Mouse (Mus musculus): ENCODE data around the gene 1600002K03Rik. TPM values are rescaled to one million over a fixed set of nuclear protein-coding genes. Genes with fewer than 3 reads are reported as not detected.

Gene 1600002K03Rik
- 11.8 and 12.1 TPM in 2 replicates for polyA plus RNA-seq (2012; rRNA removed; ENCODE audit: low replicate concordance)

DNA sequence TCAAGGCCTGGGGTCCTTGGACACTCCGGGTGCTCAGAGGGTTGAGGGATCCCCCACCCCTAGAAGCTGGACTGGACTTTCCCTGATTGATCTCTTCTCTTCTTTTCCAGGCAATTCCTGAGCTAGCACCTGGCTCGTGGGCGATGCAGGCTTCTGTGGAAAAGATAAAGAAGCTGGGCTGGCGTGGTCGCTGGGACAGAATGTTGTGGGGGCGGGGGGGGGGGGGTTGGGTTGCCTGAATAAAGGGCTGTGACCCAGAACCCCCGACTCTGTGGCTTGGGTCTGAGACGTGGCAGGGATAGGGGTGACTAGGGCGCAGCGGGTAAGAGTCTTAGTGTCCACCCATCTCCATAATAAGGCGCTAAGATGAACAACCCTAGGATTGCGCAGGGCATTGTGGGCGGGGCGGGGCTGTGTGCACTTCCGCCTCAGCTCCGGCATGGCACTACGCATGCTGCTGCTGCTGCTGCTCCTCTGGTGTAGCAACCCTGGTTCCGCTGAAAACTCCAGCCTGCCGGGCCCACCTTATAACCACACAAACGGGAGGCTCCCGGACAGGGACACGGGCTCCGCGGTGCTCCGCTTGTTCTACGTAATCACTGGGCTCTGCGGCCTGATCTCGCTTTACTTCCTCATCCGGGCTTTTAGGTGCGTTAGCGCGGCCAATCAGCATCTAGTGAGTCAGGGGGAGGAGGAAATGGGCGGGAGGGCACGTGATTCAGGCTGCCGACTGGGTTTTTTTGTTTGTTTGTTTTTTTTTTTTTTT is at the start of gene 1600002K03Rik:
Gene 1600002K03Rik (plus strand): TSS at position 418 of the 766 bp plus-strand sequence.

DNA sequence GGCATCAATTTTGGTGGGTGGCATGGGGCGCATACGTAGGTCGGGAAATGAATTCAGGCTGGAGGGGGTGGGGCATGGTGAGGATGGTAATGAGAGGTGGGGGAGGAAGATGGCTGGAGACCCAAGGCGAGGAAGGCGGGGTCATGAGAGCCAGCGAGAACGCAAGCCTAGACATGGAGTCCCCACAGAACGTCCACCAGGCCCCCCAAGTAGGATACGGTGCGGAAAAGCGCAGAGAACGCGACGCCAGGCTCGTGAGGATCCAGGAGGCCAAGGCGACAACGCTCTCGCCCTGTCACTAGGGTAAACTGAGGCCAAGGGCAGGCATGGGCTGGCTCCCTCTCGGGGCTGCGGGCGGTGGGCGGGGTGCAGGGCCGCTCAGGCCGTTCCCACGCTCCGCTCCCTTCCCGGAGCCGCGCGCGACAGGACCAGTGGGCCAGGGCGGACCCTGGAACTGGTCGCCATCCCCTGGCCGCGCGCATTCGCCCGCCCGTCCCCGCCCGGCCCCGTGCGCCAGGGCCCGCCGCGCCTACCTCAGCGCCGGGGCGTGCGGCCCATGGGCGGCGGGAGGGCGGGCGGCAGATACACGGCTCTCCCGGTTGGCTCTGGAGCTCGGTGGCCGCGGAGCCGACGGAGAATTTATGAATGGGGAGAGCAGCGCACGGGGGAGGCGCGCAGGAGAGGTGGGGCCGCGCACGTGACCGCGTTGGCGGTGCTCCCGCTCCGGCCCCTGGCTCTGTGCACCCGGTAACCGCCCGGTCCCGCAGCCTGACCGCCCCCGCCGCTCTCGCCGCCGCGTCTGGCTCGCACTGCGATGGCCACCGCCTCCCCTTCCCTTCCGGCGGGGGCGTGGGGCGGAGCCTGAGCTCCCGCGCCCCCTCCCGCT is 33.9 kb upstream of the 1600002K03Rik start, which contains the start of gene Atp5d:
Gene Atp5d (plus strand): TSS at position 80 of the 886 bp plus-strand sequence.

GRCm38 (mm10) chr10:80140666-80141035 is 32.1 kb upstream of the 1600002K03Rik start, which contains the start of gene Cbarp:
Gene Cbarp (minus strand): TSS chr10:80140835.

DNA sequence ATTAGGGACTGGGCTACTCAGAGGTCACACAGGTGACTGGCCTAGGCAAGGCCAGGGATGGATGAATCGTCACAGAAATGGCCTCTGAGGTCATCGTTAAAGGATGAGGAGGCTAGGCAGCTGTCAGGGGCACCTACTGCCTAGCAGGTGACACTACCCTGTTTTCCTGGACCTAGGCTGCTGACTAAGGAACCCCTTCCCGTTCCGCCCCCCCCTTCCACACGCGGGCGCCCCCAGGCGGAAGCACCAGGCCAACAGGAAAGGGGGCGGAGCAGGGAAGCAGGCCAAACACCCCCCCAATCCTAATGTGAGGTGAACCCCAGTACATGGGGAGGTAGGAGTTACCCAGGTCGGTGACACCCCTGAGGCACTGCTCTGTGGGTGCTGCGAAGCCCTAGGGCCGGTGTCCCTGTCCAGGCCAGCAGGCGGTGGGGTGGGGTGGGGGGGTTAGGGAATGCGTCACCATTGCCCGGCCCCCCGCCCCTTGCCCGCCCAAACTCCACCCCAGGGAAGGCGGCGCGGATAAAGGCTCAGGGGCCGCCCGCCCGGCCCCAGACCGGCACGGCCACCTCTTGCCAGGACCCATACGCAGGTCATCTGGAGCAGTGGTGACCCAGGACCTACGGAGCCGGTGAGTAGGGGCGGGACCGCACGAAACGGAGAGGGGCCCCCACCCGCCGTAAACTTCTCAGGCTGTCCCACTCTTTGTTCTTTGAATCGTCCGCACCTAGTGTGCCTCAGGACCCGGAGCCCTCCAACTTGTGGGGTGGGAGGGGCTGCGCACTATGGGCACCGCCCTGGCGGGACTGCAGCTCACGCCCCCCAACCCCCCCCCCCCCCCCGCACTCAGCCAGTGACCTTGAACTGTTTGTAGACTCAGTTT is 24.8 kb upstream of the 1600002K03Rik start, which contains the start of gene Midn:
Gene Midn (plus strand): TSS at position 554 of the 883 bp plus-strand sequence.

DNA sequence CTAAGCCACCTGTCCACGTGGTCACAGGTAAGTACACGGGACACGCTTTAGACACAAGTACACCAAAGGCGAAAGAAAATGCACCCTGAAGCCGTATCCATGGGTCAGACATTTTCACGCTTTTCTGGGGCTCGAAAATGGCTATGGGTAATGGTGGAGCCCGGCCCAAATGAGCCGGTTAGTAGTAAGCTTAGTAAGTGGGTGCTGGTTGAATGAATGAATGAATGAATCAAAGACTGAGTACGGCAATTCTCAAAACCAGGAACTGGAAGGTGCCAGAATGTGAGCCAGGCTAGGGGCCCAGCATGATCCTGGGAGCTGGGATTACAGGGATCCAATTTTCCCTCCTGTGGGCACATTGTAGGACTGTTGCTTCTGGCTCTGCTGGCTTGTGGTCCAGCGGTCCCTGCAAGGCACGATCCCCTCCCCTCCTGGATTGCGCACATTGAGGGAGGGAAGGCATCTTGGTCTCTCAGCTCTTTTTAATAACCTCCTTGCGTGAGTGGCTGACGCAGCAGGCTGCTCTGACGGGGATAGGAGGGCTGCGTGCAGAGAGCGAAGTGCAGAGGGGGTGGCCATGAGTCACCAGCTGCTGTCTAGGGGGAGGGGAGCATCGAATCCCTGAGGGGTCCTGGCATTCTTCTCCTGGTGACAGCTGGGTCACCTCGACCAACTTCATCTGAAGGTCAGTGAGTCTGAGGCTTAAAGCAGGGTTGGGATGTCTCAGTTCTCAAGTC is 7.2 kb upstream of the 1600002K03Rik start, which contains the start of gene Cirbp:
Gene Cirbp (plus strand): TSS at position 594 of the 737 bp plus-strand sequence.

DNA sequence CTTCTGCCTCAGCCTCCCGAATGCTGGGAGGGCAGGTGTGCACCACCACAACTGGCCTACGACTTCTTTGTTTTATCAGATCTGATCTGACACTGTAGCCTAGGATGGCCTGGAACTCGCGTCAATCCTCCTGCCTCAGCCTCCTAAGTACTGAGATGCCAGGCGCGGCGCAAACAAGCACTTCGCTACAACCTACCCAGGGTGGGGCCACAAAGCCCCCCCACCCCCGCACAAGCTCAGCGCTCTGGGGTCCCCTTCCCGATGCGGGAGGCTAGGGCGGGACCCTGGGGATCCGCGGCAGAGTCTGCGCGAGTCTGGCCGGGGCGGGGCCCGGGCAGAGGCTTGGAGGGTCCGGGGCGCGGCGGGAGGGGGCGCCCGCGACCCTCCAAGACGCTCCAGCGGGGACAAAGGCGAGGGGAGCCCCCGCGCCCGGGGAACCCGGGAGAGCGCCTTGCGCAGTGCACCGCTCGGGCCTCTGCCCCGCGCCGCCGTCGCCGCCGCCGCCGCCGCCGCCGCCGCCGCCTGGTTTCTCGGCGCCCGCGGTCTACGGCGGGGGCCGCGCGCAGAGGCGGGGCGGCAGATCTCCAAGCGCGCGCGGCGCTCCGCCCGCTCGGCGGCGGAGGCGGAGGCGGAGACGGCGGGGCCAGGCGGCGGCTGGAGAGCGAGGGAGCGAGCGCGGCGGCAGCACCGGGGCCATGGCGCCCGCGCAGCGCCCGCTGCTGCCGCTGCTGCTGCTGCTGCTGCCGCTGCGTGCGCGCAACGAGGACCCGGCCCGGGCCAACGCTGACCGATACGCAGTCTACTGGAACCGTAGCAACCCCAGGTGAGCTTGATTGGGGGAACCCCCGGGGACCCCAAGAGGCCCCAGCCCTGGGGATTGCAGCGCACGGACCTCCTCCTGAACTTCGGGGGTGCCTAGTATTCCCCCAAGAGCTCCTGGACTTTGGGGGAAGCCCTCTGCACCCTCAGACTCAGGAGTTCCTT is 6.6 kb downstream of the 1600002K03Rik start, which contains the start of gene Efna2:
Gene Efna2 (plus strand): TSS at position 415 of the 984 bp plus-strand sequence.

Other genes with a start within 250 kb of the 1600002K03Rik start
- 3.0 and 9.3 TPM in 2 replicates for gene Arid3a, start 245.9 kb upstream of the 1600002K03Rik start, polyA plus RNA-seq (2012; rRNA removed; ENCODE audit: low replicate concordance)
- 46.4 and 57.2 TPM in 2 replicates for gene Wdr18, start 212.8 kb upstream of the 1600002K03Rik start, polyA plus RNA-seq (2012; rRNA removed; ENCODE audit: low replicate concordance)
- gene Grin3b, start 202.2 kb upstream of the 1600002K03Rik start, polyA plus RNA-seq (2012; rRNA removed; ENCODE audit: low replicate concordance), result 0.10 and 0.13 TPM in 2 replicates
- 273 and 278 TPM in 2 replicates for gene Tmem259, start 188.6 kb upstream of the 1600002K03Rik start, polyA plus RNA-seq (2012; rRNA removed; ENCODE audit: low replicate concordance)
- gene Cnn2, start 184.4 kb upstream of the 1600002K03Rik start, polyA plus RNA-seq (2012; rRNA removed; ENCODE audit: low replicate concordance), result 63.8 and 191 TPM in 2 replicates
- gene Abca7, start 176.4 kb upstream of the 1600002K03Rik start, polyA plus RNA-seq (2012; rRNA removed; ENCODE audit: low replicate concordance), result 15.1 and 17.4 TPM in 2 replicates
- 32.7 and 52.3 TPM in 2 replicates for gene Arhgap45, start 156.3 kb upstream of the 1600002K03Rik start, polyA plus RNA-seq (2012; rRNA removed; ENCODE audit: low replicate concordance)
- 154 and 220 TPM in 2 replicates for gene Polr2e, start 133.1 kb upstream of the 1600002K03Rik start, polyA plus RNA-seq (2012; rRNA removed; ENCODE audit: low replicate concordance)
- gene Gpx4, start 125.8 kb upstream of the 1600002K03Rik start, polyA plus RNA-seq (2012; rRNA removed; ENCODE audit: low replicate concordance), result 955 and 2,154 TPM in 2 replicates
- gene Sbno2, start 67.4 kb upstream of the 1600002K03Rik start, polyA plus RNA-seq (2012; rRNA removed; ENCODE audit: low replicate concordance), result 43.1 and 60.1 TPM in 2 replicates
- 146 and 147 TPM in 2 replicates for gene Stk11, start 57.1 kb upstream of the 1600002K03Rik start, polyA plus RNA-seq (2012; rRNA removed; ENCODE audit: low replicate concordance)
- gene Atp5d, start 34.3 kb upstream of the 1600002K03Rik start, polyA plus RNA-seq (2012; rRNA removed; ENCODE audit: low replicate concordance), result 840 and 867 TPM in 2 replicates
- 4.6 and 24.2 TPM in 2 replicates for gene Cbarp, start 32.1 kb upstream of the 1600002K03Rik start, polyA plus RNA-seq (2012; rRNA removed; ENCODE audit: low replicate concordance)
- 26.8 and 79.7 TPM in 2 replicates for gene Midn, start 24.7 kb upstream of the 1600002K03Rik start, polyA plus RNA-seq (2012; rRNA removed; ENCODE audit: low replicate concordance)
- 85.6 and 156 TPM in 2 replicates for gene Cirbp, start 7.0 kb upstream of the 1600002K03Rik start, polyA plus RNA-seq (2012; rRNA removed; ENCODE audit: low replicate concordance)
- gene Efna2, start 6.5 kb downstream of the 1600002K03Rik start, polyA plus RNA-seq (2012; rRNA removed; ENCODE audit: low replicate concordance), result 5.8 and 12.4 TPM in 2 replicates
- gene Mum1, start 53.5 kb downstream of the 1600002K03Rik start, polyA plus RNA-seq (2012; rRNA removed; ENCODE audit: low replicate concordance), result 61.9 and 62.4 TPM in 2 replicates
- 414 and 611 TPM in 2 replicates for gene Ndufs7, start 76.2 kb downstream of the 1600002K03Rik start, polyA plus RNA-seq (2012; rRNA removed; ENCODE audit: low replicate concordance)
- gene Gamt, start 88.1 kb downstream of the 1600002K03Rik start, polyA plus RNA-seq (2012; rRNA removed; ENCODE audit: low replicate concordance), result 63.6 and 128 TPM in 2 replicates
- 41.8 and 67.0 TPM in 2 replicates for gene Dazap1, start 88.5 kb downstream of the 1600002K03Rik start, polyA plus RNA-seq (2012; rRNA removed; ENCODE audit: low replicate concordance)
- gene Rps15, start 119.5 kb downstream of the 1600002K03Rik start, polyA plus RNA-seq (2012; rRNA removed; ENCODE audit: low replicate concordance), result 1,097 and 1,999 TPM in 2 replicates
- gene Apc2, start 123.0 kb downstream of the 1600002K03Rik start, polyA plus RNA-seq (2012; rRNA removed; ENCODE audit: low replicate concordance), result 1.6 and 3.1 TPM in 2 replicates
- 63.1 and 73.9 TPM in 2 replicates for gene 2310011J03Rik, start 147.6 kb downstream of the 1600002K03Rik start, polyA plus RNA-seq (2012; rRNA removed; ENCODE audit: low replicate concordance)
- gene Pcsk4, start 156.6 kb downstream of the 1600002K03Rik start, polyA plus RNA-seq (2012; rRNA removed; ENCODE audit: low replicate concordance), result 11.0 and 18.3 TPM in 2 replicates
- 29.5 and 41.3 TPM in 2 replicates for gene Reep6, start 157.0 kb downstream of the 1600002K03Rik start, polyA plus RNA-seq (2012; rRNA removed; ENCODE audit: low replicate concordance)
- 27.6 and 29.5 TPM in 2 replicates for gene Adamtsl5, start 175.5 kb downstream of the 1600002K03Rik start, polyA plus RNA-seq (2012; rRNA removed; ENCODE audit: low replicate concordance)
- gene Plk5, start 183.5 kb downstream of the 1600002K03Rik start, polyA plus RNA-seq (2012; rRNA removed; ENCODE audit: low replicate concordance), result 0.12 TPM in 1 of 2 replicates, not detected in the other
- 9.5 and 41.0 TPM in 2 replicates for gene Mex3d, start 214.7 kb downstream of the 1600002K03Rik start, polyA plus RNA-seq (2012; rRNA removed; ENCODE audit: low replicate concordance)
- gene Mbd3, start 226.6 kb downstream of the 1600002K03Rik start, polyA plus RNA-seq (2012; rRNA removed; ENCODE audit: low replicate concordance), result 145 and 199 TPM in 2 replicates
- 2,303 and 2,715 TPM in 2 replicates for gene Uqcr11, start 233.9 kb downstream of the 1600002K03Rik start, polyA plus RNA-seq (2012; rRNA removed; ENCODE audit: low replicate concordance)

Measured in subcutaneous adipose tissue, adult 2 months (tissue).